Mouse (Mus musculus): Measurements from ENCODE around the gene Sp140.
"Not testable (repeated sequence)": the region's sequence is repeated elsewhere in the genome, so short reads cannot be mapped to it uniquely, and the experiment has no call there.

DNA sequence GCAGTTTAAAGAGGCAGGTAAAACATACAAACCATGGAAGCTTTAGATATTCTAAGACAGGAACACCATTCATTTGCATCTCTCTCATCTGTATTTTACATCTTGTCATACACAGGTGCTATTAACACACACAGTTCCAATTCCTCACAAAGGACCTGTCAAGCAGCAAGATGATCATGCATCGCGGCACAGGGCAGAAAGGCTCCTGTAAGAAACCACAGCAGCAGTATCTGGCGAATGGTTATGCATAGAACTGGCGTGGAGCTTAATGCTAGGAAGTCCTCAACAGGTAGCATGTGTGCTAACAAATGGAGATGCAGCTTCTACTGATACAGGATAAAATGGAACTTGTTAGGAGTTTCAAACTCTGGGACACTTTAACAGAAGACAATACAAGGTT lies 44.9 kb upstream of the Sp140 start:
- not testable (repeated sequence) for TF ChIP-seq CEBPB (IDR thresholded peaks at IDR 0.05; ENCODE audit: insufficient read depth, poor library complexity, severe bottlenecking); MAX (IDR thresholded peaks at IDR 0.05; ENCODE audit: low read depth); POLR2A (IDR thresholded peaks at IDR 0.05; ENCODE audit: insufficient read length, low read depth); USF1 (IDR thresholded peaks at IDR 0.05; ENCODE audit: low read depth); TCF3 (IDR thresholded peaks at IDR 0.05; ENCODE audit: insufficient read length, low read depth); SRF (IDR thresholded peaks at IDR 0.05; ENCODE audit: control insufficient read depth, insufficient read length, low read depth); MYOG (IDR thresholded peaks at IDR 0.05; ENCODE audit: control insufficient read depth in 1 of 3, insufficient read depth in 1 of 3, insufficient read length in 2 of 3, low read depth in 2 of 3); E2F4 (IDR thresholded peaks at IDR 0.05; ENCODE audit: insufficient read depth); POLR2AphosphoS2 (IDR thresholded peaks at IDR 0.05; ENCODE audit: insufficient read length, low read depth); TCF12 (IDR thresholded peaks at IDR 0.05; ENCODE audit: insufficient read depth, poor library complexity, severe bottlenecking); MYOD1 (IDR thresholded peaks at IDR 0.05; ENCODE audit: control insufficient read depth in 1 of 3, insufficient read length in 2 of 3, low read depth in 2 of 3)

Data from myocyte (in vitro differentiated cells).